Mouse (Mus musculus) testis, postnatal 10 days (tissue): ENCODE results near the gene Tbcel.

Source experiments
- DNase-seq: peaks from one replicate; pipeline ENCODE4 v3.0.0; 2021; ENCODE audit warnings: low spot score

The Tbcel gene

GRCm38 (mm10) chr9:42484667-42485066 is 22.9 kb downstream of the Tbcel start:
- no peak for DNase-seq

GRCm38 (mm10) chr9:42482944-42483343 is 24.7 kb downstream of the Tbcel start:
- no peak for DNase-seq

GRCm38 (mm10) chr9:42476166-42476565 is 31.4 kb downstream of the Tbcel start:
- no peak for DNase-seq

- no peak for DNase-seq
These were observed 33.4 kb downstream of the Tbcel start for GRCm38 (mm10) chr9:42474244-42474643.

GRCm38 (mm10) chr9:42471921-42472747 is 35.5 kb downstream of the Tbcel start:
- DNase-seq = peak; percentile 94

- peak; percentile 65 for DNase-seq
These were observed 36.4 kb downstream of the Tbcel start for GRCm38 (mm10) chr9:42471214-42471613.

- DNase-seq = no peak
These were observed 38.3 kb downstream of the Tbcel start for GRCm38 (mm10) chr9:42469323-42469722.

GRCm38 (mm10) chr9:42468360-42468759 is 39.2 kb downstream of the Tbcel start:
- no peak for DNase-seq

- DNase-seq = no peak
These were observed 40.3 kb downstream of the Tbcel start for GRCm38 (mm10) chr9:42467116-42467815.

GRCm38 (mm10) chr9:42465661-42466091 is 41.9 kb downstream of the Tbcel start:
- no peak for DNase-seq

GRCm38 (mm10) chr9:42464181-42464580 is 43.4 kb downstream of the Tbcel start:
- DNase-seq = no peak

- DNase-seq = peak; percentile 73
These were observed 44.2 kb downstream of the Tbcel start for GRCm38 (mm10) chr9:42463220-42463989.

- no peak for DNase-seq
These were observed 44.9 kb downstream of the Tbcel start for GRCm38 (mm10) chr9:42462585-42463219.

- DNase-seq = no peak
These were observed 46.1 kb downstream of the Tbcel start for GRCm38 (mm10) chr9:42461390-42462108.

- no peak for DNase-seq
These were observed 47.3 kb downstream of the Tbcel start for GRCm38 (mm10) chr9:42460353-42460752.

GRCm38 (mm10) chr9:42459736-42460135 is 47.9 kb downstream of the Tbcel start:
- no peak for DNase-seq

- no peak for DNase-seq
These were observed 48.7 kb downstream of the Tbcel start for GRCm38 (mm10) chr9:42458741-42459515.

- DNase-seq = no peak
These were observed 50.1 kb downstream of the Tbcel start for GRCm38 (mm10) chr9:42457501-42457900.

GRCm38 (mm10) chr9:42454364-42454763 is 53.2 kb downstream of the Tbcel start:
- DNase-seq = no peak

GRCm38 (mm10) chr9:42449043-42449442 is 58.6 kb downstream of the Tbcel start:
- DNase-seq = no peak

GRCm38 (mm10) chr9:42442100-42442499 is 65.5 kb downstream of the Tbcel start:
- DNase-seq = no peak
